Mouse (Mus musculus): Measurements from ENCODE around the gene Pigu. TPM values are rescaled to one million over a fixed set of nuclear protein-coding genes. Genes with fewer than 3 reads are reported as not detected.

Pigu gene
- polyA plus RNA-seq, 1 experiment from 2014 or later, result 22.1 TPM

GRCm38 (mm10) chr2:155246231-155246630 is 111.0 kb downstream of the Pigu start:
- Histone ChIP-seq H3K4me1 (ENCODE audit: control insufficient read depth, low read depth, low read length) (no peaks in the 10 kb centered on the region), H3K9me3 (replicated peaks; ENCODE audit: control insufficient read depth, low read length) (no peaks in the 10 kb centered on the region), H3K36me3 (ENCODE audit: control insufficient read depth, insufficient read depth) (peaks cover 24% of the 10 kb centered on the region), H3K27me3 (ENCODE audit: control insufficient read depth, insufficient read depth, low read depth, low read length) (no peaks in the 10 kb centered on the region), H3K9ac (ENCODE audit: low read depth, low read length) (no peak overlapping the region), H3K4me3 (ENCODE audit: low read depth, low read length) (no peak overlapping the region), H3K27ac (ENCODE audit: low read length) (no peak overlapping the region), H3K4me2 (ENCODE audit: low read depth, low read length) (no peak overlapping the region)
- WGBS (ENCODE audit: insufficient replicate concordance), result 67% methylated on average over 4 of the region's 4 CpGs
- ATAC-seq (ENCODE audit: low read depth), result no peak

GRCm38 (mm10) chr2:155242296-155242855 is 114.9 kb downstream of the Pigu start:
- no peak overlapping the region for H3K4me2 ChIP-seq (ENCODE audit: low read depth, low read length)
- H3K27me3 ChIP-seq (ENCODE audit: control insufficient read depth, insufficient read depth, low read depth, low read length), result no peaks in the 10 kb centered on the region
- no peak overlapping the region for H3K27ac ChIP-seq (ENCODE audit: low read length)
- peaks cover 7% of the 10 kb centered on the region for H3K4me1 ChIP-seq (ENCODE audit: control insufficient read depth, low read depth, low read length)
- peaks cover 8% of the 10 kb centered on the region for H3K36me3 ChIP-seq (ENCODE audit: control insufficient read depth, insufficient read depth)
- H3K9ac ChIP-seq (ENCODE audit: low read depth, low read length), result no peak overlapping the region
- no peaks in the 10 kb centered on the region for H3K9me3 ChIP-seq (replicated peaks; ENCODE audit: control insufficient read depth, low read length)
- no peak for ATAC-seq (ENCODE audit: low read depth)
- no peak overlapping the region for H3K4me3 ChIP-seq (ENCODE audit: low read depth, low read length)
- WGBS (ENCODE audit: insufficient replicate concordance), result 74% methylated on average over 7 of the region's 7 CpGs

GRCm38 (mm10) chr2:155240915-155241314 is 116.3 kb downstream of the Pigu start:
- peaks cover 4% of the 10 kb centered on the region for H3K36me3 ChIP-seq (ENCODE audit: control insufficient read depth, insufficient read depth)
- H3K4me2 ChIP-seq (ENCODE audit: low read depth, low read length), result no peak overlapping the region
- WGBS (ENCODE audit: insufficient replicate concordance), result 65% methylated on average over 4 of the region's 4 CpGs
- no peaks in the 10 kb centered on the region for H3K27me3 ChIP-seq (ENCODE audit: control insufficient read depth, insufficient read depth, low read depth, low read length)
- no peaks in the 10 kb centered on the region for H3K9me3 ChIP-seq (replicated peaks; ENCODE audit: control insufficient read depth, low read length)
- H3K4me1 ChIP-seq (ENCODE audit: control insufficient read depth, low read depth, low read length), result peaks cover 10% of the 10 kb centered on the region
- no peak for ATAC-seq (ENCODE audit: low read depth)
- H3K4me3 ChIP-seq (ENCODE audit: low read depth, low read length), result no peak overlapping the region
- H3K9ac ChIP-seq (ENCODE audit: low read depth, low read length), result no peak overlapping the region
- H3K27ac ChIP-seq (ENCODE audit: low read length), result no peak overlapping the region

GRCm38 (mm10) chr2:155237276-155237675 is 120.0 kb downstream of the Pigu start:
- 6% methylated on average over 4 of the region's 4 CpGs for WGBS (ENCODE audit: insufficient replicate concordance)
- ATAC-seq (ENCODE audit: low read depth), result no peak
- H3K27ac ChIP-seq (ENCODE audit: low read length), result no peak overlapping the region
- peak overlapping the region; percentile 87 for H3K4me3 ChIP-seq (ENCODE audit: low read depth, low read length)
- peak overlapping the region; percentile 90 for H3K9ac ChIP-seq (ENCODE audit: low read depth, low read length)
- no peaks in the 10 kb centered on the region for H3K9me3 ChIP-seq (replicated peaks; ENCODE audit: control insufficient read depth, low read length)
- peak overlapping the region; percentile 78 for H3K4me2 ChIP-seq (ENCODE audit: low read depth, low read length)
- H3K36me3 ChIP-seq (ENCODE audit: control insufficient read depth, insufficient read depth), result no peaks in the 10 kb centered on the region
- peaks cover 14% of the 10 kb centered on the region for H3K4me1 ChIP-seq (ENCODE audit: control insufficient read depth, low read depth, low read length)
- H3K27me3 ChIP-seq (ENCODE audit: control insufficient read depth, insufficient read depth, low read depth, low read length), result no peaks in the 10 kb centered on the region

GRCm38 (mm10) chr2:155236362-155236992 is 120.8 kb downstream of the Pigu start, which contains the start of gene Dynlrb1:
Gene Dynlrb1, plus strand, starts transcription at chr2:155236533.
- Histone ChIP-seq H3K36me3 (ENCODE audit: control insufficient read depth, insufficient read depth) (no peaks in the 10 kb centered on the region), H3K4me3 (ENCODE audit: low read depth, low read length) (peak within 1 kb of the TSS; percentile 87), H3K9me3 (replicated peaks; ENCODE audit: control insufficient read depth, low read length) (no peaks in the 10 kb centered on the region), H3K4me2 (ENCODE audit: low read depth, low read length) (peak within 1 kb of the TSS; percentile 78), H3K4me1 (ENCODE audit: control insufficient read depth, low read depth, low read length) (peaks cover 14% of the 10 kb centered on the region), H3K27me3 (ENCODE audit: control insufficient read depth, insufficient read depth, low read depth, low read length) (no peaks in the 10 kb centered on the region), H3K27ac (ENCODE audit: low read length) (peak within 1 kb of the TSS; percentile 72), H3K9ac (ENCODE audit: low read depth, low read length) (peak within 1 kb of the TSS; percentile 90)
- peak; percentile 100 for ATAC-seq (ENCODE audit: low read depth)
- under 1% methylated on average over 50 of the region's 50 CpGs for WGBS (ENCODE audit: insufficient replicate concordance)

GRCm38 (mm10) chr2:155235746-155236361 is 121.4 kb downstream of the Pigu start:
- peak; percentile 66 for ATAC-seq (ENCODE audit: low read depth)
- peak overlapping the region; percentile 90 for H3K9ac ChIP-seq (ENCODE audit: low read depth, low read length)
- H3K9me3 ChIP-seq (replicated peaks; ENCODE audit: control insufficient read depth, low read length), result no peaks in the 10 kb centered on the region
- H3K4me3 ChIP-seq (ENCODE audit: low read depth, low read length), result peak overlapping the region; percentile 87
- no peaks in the 10 kb centered on the region for H3K27me3 ChIP-seq (ENCODE audit: control insufficient read depth, insufficient read depth, low read depth, low read length)
- WGBS (ENCODE audit: insufficient replicate concordance), result 7% methylated on average over 13 of the region's 13 CpGs
- peak overlapping the region; percentile 72 for H3K27ac ChIP-seq (ENCODE audit: low read length)
- peaks cover 14% of the 10 kb centered on the region for H3K4me1 ChIP-seq (ENCODE audit: control insufficient read depth, low read depth, low read length)
- H3K4me2 ChIP-seq (ENCODE audit: low read depth, low read length), result peak overlapping the region; percentile 78
- H3K36me3 ChIP-seq (ENCODE audit: control insufficient read depth, insufficient read depth), result no peaks in the 10 kb centered on the region

MicroRNAs encoded within 50 kb of the gene (microRNA counts, 519-probe panel; counts per million panel counts)
- microRNA mmu-miR-695, result 2,389 counts per million, percentile 57 among the panel's probes with 10 or more counts

Small RNAs within 50 kb of the gene (microRNA-seq; reads per million reads assigned to microRNA genes)
- gene Mir695, result not detected

Other genes with a start within 250 kb of the Pigu start
- 19.6 and 19.7 TPM in 2 replicates for gene Itch, start 223.9 kb downstream of the Pigu start, polyA plus RNA-seq (2015; fragmentation: Nextera tagmentation; extraction: Ambion mirVana)
- 111 TPM in 2 replicates for gene Dynlrb1, start 120.9 kb downstream of the Pigu start, polyA plus RNA-seq (2015; fragmentation: Nextera tagmentation; extraction: Ambion mirVana)
- 20.6 and 25.9 TPM in 2 replicates for gene Map1lc3a, start 81.1 kb downstream of the Pigu start, polyA plus RNA-seq (2015; fragmentation: Nextera tagmentation; extraction: Ambion mirVana)
- gene Trp53inp2, start 23.6 kb upstream of the Pigu start, polyA plus RNA-seq (2015; fragmentation: Nextera tagmentation; extraction: Ambion mirVana), result 4.4 and 5.7 TPM in 2 replicates
- gene Ncoa6, start 116.5 kb upstream of the Pigu start, polyA plus RNA-seq (2015; fragmentation: Nextera tagmentation; extraction: Ambion mirVana), result 4.4 and 5.1 TPM in 2 replicates
- gene Acss2, start 160.5 kb upstream of the Pigu start, polyA plus RNA-seq (2015; fragmentation: Nextera tagmentation; extraction: Ambion mirVana), result 24.6 and 29.6 TPM in 2 replicates
- gene Ggt7, start 160.8 kb upstream of the Pigu start, polyA plus RNA-seq (2015; fragmentation: Nextera tagmentation; extraction: Ambion mirVana), result 0.17 and 0.20 TPM in 2 replicates
- gene Gss, start 235.4 kb upstream of the Pigu start, polyA plus RNA-seq (2015; fragmentation: Nextera tagmentation; extraction: Ambion mirVana), result 77.8 and 81.1 TPM in 2 replicates

Measured in liver, embryonic 16.5 days (tissue).